Mouse (Mus musculus) forebrain, postnatal 0 days (tissue): ENCODE measurements around the gene Uap1l1. TPM values are rescaled to one million over a fixed set of nuclear protein-coding genes. Genes with fewer than 3 reads are reported as not detected.
A peak's percentile ranks its signal among the peaks of the same experiment; 100 is the strongest.

Source experiments
- ATAC-seq: fragments of 200-750 bp; cut with Nextera tagmentation; 2 replicates; pipeline ENCODE4 v1.8.0; 2017; ENCODE audit warnings: mild to moderate bottlenecking, moderate library complexity
- DNase-seq: peaks from one replicate; pipeline ENCODE4 v3.0.0-alpha.2; 2015
- H3K27ac ChIP-seq: fragments of 300-500 bp; sonication (generic); 2 replicates; pipeline ENCODE4 v1.5.1; 2014; ENCODE audit warnings: low read depth, mild to moderate bottlenecking, antibody characterized with exemption, low read length, moderate library complexity, mixed read lengths
- H3K27me3 ChIP-seq: fragments of 300-500 bp; sonication (generic); 2 replicates; pipeline ENCODE4 v1.6.1; 2014; ENCODE audit warnings: mild to moderate bottlenecking, low read length, mixed read lengths; ENCODE audit not compliant: insufficient read depth
- H3K36me3 ChIP-seq: fragments of 300-500 bp; sonication (generic); 2 replicates; pipeline ENCODE4 v1.6.1; 2014; ENCODE audit warnings: mild to moderate bottlenecking, moderate library complexity; ENCODE audit not compliant: insufficient read depth
- H3K4me1 ChIP-seq: fragments of 300-500 bp; sonication (generic); 2 replicates; pipeline ENCODE4 v1.6.1; 2014; ENCODE audit warnings: antibody characterized with exemption; ENCODE audit not compliant: insufficient read depth
- H3K4me2 ChIP-seq: fragments of 300-500 bp; sonication (generic); 2 replicates; pipeline ENCODE4 v1.6.1; 2014; ENCODE audit warnings: low read depth, mild to moderate bottlenecking, moderate library complexity
- H3K4me3 ChIP-seq: fragments of 300-500 bp; sonication (generic); 2 replicates; pipeline ENCODE4 v1.5.1; 2014; ENCODE audit warnings: low read depth, low read length, mixed read lengths
- H3K9ac ChIP-seq: fragments of 300-500 bp; sonication (generic); 2 replicates; pipeline ENCODE4 v1.6.1; 2014; ENCODE audit warnings: mild to moderate bottlenecking
- H3K9me3 ChIP-seq: fragments of 300-500 bp; sonication (generic); 2 replicates; pipeline ENCODE4 v1.6.1; 2016; ENCODE audit warnings: low read length
- CTCF ChIP-seq: sonication (generic); IDR thresholded peaks from 2 replicates; pipeline ENCODE4 v1.5.1; 2016; ENCODE audit warnings: antibody characterized with exemption, control low read depth, low read depth
- WGBS: fragments of 180-500 bp; shearing (Covaris S2); extraction: QIAGEN DNeasy Blood & Tissue Kit; methylation state at CpG from one replicate; pipeline ENCODE4 v1.1.7; 2014; 5-methylcytosine and 5-hydroxymethylcytosine counted together
- polyA plus RNA-seq: library from polyadenylated mRNA; unstranded; fragments of >200 nt; fragmentation: Nextera tagmentation; extraction: Ambion mirVana; gene quantifications from 2 replicates; pipeline ENCODE4 v1.2.1, GENCODE M21; 2015
- total RNA-seq: library from RNA; depleted of rRNA; stranded (reverse); fragments of >200 nt; gene quantifications from 2 replicates; pipeline ENCODE4 v1.2.3, GENCODE M21; 2014

Gene Uap1l1
- total and polyA plus RNA-seq, 2 experiments from 2014 or later, result 4.1 to 10.4 TPM

- Histone ChIP-seq H3K4me3 (no peak overlapping the region), H3K36me3 (peaks cover 70% of the 10 kb centered on the region), H3K9ac (no peak overlapping the region), H3K9me3 (no peaks in the 10 kb centered on the region), H3K4me2 (no peak overlapping the region), H3K27ac (no peak overlapping the region), H3K4me1 (peaks cover 4% of the 10 kb centered on the region), H3K27me3 (no peaks in the 10 kb centered on the region)
- WGBS, result 92% methylated on average over 6 of the region's 6 CpGs
- DNase-seq, result no peak
- ATAC-seq, result no peak
- no peak for TF ChIP-seq CTCF
Measured at GRCm38 (mm10) chr2:25338303-25338702, 27.2 kb downstream of the Uap1l1 start.

DNA sequence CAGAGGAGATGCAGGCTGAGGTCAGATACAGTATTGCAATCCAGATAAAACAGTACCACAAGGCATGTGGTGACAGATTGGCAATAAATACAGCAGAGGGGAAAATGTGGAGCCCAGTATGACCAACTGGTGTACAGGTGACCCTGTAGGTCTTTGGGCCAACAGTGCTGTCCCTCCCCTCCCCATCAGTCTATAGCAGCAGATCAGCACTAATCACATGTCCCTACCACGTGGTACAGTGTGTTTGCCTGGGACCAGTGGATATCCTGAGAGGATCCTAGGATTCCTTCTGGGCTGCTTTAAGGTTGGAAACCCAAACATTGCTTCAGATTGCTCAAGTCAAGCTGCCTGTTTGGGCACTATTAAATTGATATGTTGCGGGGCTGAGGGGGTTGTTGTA lies 31.9 kb downstream of the Uap1l1 start:
- H3K4me2 ChIP-seq, result peak overlapping the region; percentile 89
- 87% methylated on average over 2 of the region's 2 CpGs for WGBS
- H3K4me3 ChIP-seq, result peak overlapping the region; percentile 62
- peaks cover 42% of the 10 kb centered on the region for H3K36me3 ChIP-seq
- no peaks in the 10 kb centered on the region for H3K9me3 ChIP-seq
- H3K27me3 ChIP-seq, result no peaks in the 10 kb centered on the region
- H3K27ac ChIP-seq, result no peak overlapping the region
- TF ChIP-seq CTCF, result no peak
- DNase-seq (no peak), ATAC-seq (no peak)
- H3K9ac ChIP-seq, result peak overlapping the region; percentile 89
- peaks cover 9% of the 10 kb centered on the region for H3K4me1 ChIP-seq

- H3K9me3 ChIP-seq, result no peaks in the 10 kb centered on the region
- H3K4me2 ChIP-seq, result peak within 1 kb of the TSS; percentile 89
- H3K27ac ChIP-seq, result peak within 1 kb of the TSS; percentile 90
- DNase-seq (peak; percentile 100), ATAC-seq (peak; percentile 99)
- H3K27me3 ChIP-seq, result no peaks in the 10 kb centered on the region
- H3K4me3 ChIP-seq, result peak within 1 kb of the TSS; percentile 62
- peak; percentile 68 for TF ChIP-seq CTCF
- H3K4me1 ChIP-seq, result peaks cover 9% of the 10 kb centered on the region
- under 1% methylated on average over 78 of the region's 78 CpGs for WGBS
- peaks cover 31% of the 10 kb centered on the region for H3K36me3 ChIP-seq
- peak within 1 kb of the TSS; percentile 89 for H3K9ac ChIP-seq
Measured at GRCm38 (mm10) chr2:25332286-25333160, 33.0 kb downstream of the Uap1l1 start, which contains the start of gene Man1b1. Gene Man1b1, plus strand, starts transcription at chr2:25332338.

- H3K4me2 ChIP-seq, result peak overlapping the region; percentile 68
- H3K36me3 ChIP-seq, result peaks cover 21% of the 10 kb centered on the region
- no peak for ATAC-seq
- no peaks in the 10 kb centered on the region for H3K27me3 ChIP-seq
- WGBS, result 59% methylated on average over 9 of the region's 9 CpGs
- no peak overlapping the region for H3K27ac ChIP-seq
- H3K4me1 ChIP-seq, result peaks cover 9% of the 10 kb centered on the region
- no peak for TF ChIP-seq CTCF
- H3K9me3 ChIP-seq, result no peaks in the 10 kb centered on the region
- 0 out of 2 replicates have a peak overlapping the region, but pooled peaks have one; percentile 89 for H3K9ac ChIP-seq
- peak overlapping the region; percentile 62 for H3K4me3 ChIP-seq
- DNase-seq, result no peak
Measured at GRCm38 (mm10) chr2:25331470-25331869, 34.0 kb downstream of the Uap1l1 start.

GRCm38 (mm10) chr2:25328440-25328839 lies 37.0 kb downstream of the Uap1l1 start:
- no peak for ATAC-seq
- 33% methylated on average over 7 of the region's 7 CpGs for WGBS
- H3K4me2 ChIP-seq, result no peak overlapping the region
- H3K9ac ChIP-seq, result no peak overlapping the region
- H3K4me1 ChIP-seq, result peaks cover 6% of the 10 kb centered on the region
- H3K36me3 ChIP-seq, result no peaks in the 10 kb centered on the region
- no peak overlapping the region for H3K27ac ChIP-seq
- no peaks in the 10 kb centered on the region for H3K9me3 ChIP-seq
- H3K4me3 ChIP-seq, result no peak overlapping the region
- peak; percentile 70 for TF ChIP-seq CTCF
- H3K27me3 ChIP-seq, result no peaks in the 10 kb centered on the region
- DNase-seq, result peak; percentile 55

- no peak overlapping the region for H3K27ac ChIP-seq
- H3K9me3 ChIP-seq, result no peaks in the 10 kb centered on the region
- H3K4me1 ChIP-seq, result no peaks in the 10 kb centered on the region
- DNase-seq (no peak), ATAC-seq (no peak)
- TF ChIP-seq CTCF, result no peak
- WGBS, result 78% methylated on average over 2 of the region's 2 CpGs
- H3K36me3 ChIP-seq, result no peaks in the 10 kb centered on the region
- H3K4me3 ChIP-seq, result no peak overlapping the region
- H3K27me3 ChIP-seq, result peaks cover 2% of the 10 kb centered on the region; the same call in 1 of the 2 replicates
- no peak overlapping the region for H3K4me2 ChIP-seq
- no peak overlapping the region for H3K9ac ChIP-seq
Measured at GRCm38 (mm10) chr2:25326036-25326435, 39.4 kb downstream of the Uap1l1 start.

GRCm38 (mm10) chr2:25320084-25320483 lies 45.4 kb downstream of the Uap1l1 start:
- TF ChIP-seq CTCF, result no peak
- Histone ChIP-seq H3K4me2 (no peak overlapping the region), H3K27me3 (peaks cover 5% of the 10 kb centered on the region; the same call in 1 of the 2 replicates), H3K9ac (no peak overlapping the region; the same call in 1 of the 2 replicates), H3K36me3 (no peaks in the 10 kb centered on the region; the same call in 1 of the 2 replicates), H3K27ac (peak overlapping the region; percentile 21; the same call in 1 of the 2 replicates), H3K4me3 (no peak overlapping the region), H3K4me1 (peaks cover 7% of the 10 kb centered on the region), H3K9me3 (no peaks in the 10 kb centered on the region)
- DNase-seq (peak; percentile 23), ATAC-seq (peak; percentile 19; the same call in 1 of the 2 replicates)
- 23% methylated on average over 2 of the region's 2 CpGs for WGBS
